Comparison of ENCODE assay signal across 39 mouse cellular contexts in the genomic region with DNA sequence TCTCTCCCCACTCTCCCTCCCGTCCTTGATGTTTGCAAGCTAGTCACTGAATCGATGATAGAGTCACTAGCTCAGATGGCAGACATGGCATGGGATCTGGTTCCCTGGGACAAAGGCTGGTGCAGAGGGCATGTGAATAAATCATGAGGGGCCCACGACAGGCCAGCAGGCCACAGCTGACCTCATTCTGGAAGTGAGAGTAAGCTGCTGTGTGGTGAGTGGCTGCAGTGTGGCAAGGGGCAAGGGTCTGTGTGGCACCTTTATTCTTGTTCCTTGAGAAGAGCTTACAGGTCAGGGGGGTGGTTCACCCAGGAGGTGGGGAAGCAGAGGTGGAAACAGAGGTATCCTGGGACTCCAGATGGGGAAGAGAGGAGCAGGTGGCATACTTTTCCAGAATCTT. TPM values are rescaled to one million over a fixed set of nuclear protein-coding genes. Genes with fewer than 3 reads are reported as not detected.
DNase-seq lines count a peak whose midpoint lies in the region; ATAC-seq lines count a peak whose summit lies in the region.
"Had no signal": no experiment of that assay in that cellular context is flagged by ENCODE, and none has a peak within 500 bp of the region (broad histone marks: within the 10 kb centered on the region; RNA-seq: fewer than 3 reads in every experiment).

A gene (plus strand): TSS at position 185 of the 400 bp plus-strand sequence.

- no peaks in the 10 kb centered on the region for H3K9me3 ChIP-seq in liver, embryonic 11.5 days (ENCODE audit: control insufficient read depth, low read length)
- H3K9me3 ChIP-seq in liver, embryonic 16.5 days (replicated peaks; ENCODE audit: control insufficient read depth, low read length) = no peaks in the 10 kb centered on the region
- H3K9me3 ChIP-seq: embryonic facial prominence, embryonic 10.5 days; embryonic facial prominence, embryonic 15.5 days; hindbrain, embryonic 10.5 days; hindbrain, embryonic 15.5 days; limb, embryonic 10.5 days; limb, embryonic 15.5 days; midbrain, embryonic 12.5 days; neural tube, embryonic 12.5 days had no signal

- peaks cover 16% of the 10 kb centered on the region for H3K4me1 ChIP-seq in liver, embryonic 11.5 days (replicated peaks; ENCODE audit: control insufficient read depth, insufficient read depth, low read length)
- H3K4me1 ChIP-seq in liver, embryonic 16.5 days (ENCODE audit: control insufficient read depth, low read depth, low read length) = peaks cover 22% of the 10 kb centered on the region
- H3K4me1 ChIP-seq: embryonic facial prominence, embryonic 15.5 days; hindbrain, embryonic 15.5 days; limb, embryonic 15.5 days; midbrain, embryonic 12.5 days; neural tube, embryonic 12.5 days had no signal

- H3K4me3 ChIP-seq in liver, embryonic 11.5 days (ENCODE audit: low read depth, low read length) = no peak within 1 kb of the TSS
- peak within 1 kb of the TSS; percentile 3; the same call in 1 of the 2 replicates for H3K4me3 ChIP-seq in liver, embryonic 16.5 days (ENCODE audit: low read depth, low read length)
- H3K4me3 ChIP-seq: embryonic facial prominence, embryonic 10.5 days; embryonic facial prominence, embryonic 15.5 days; gastrocnemius, adult 2 months; hindbrain, embryonic 10.5 days; hindbrain, embryonic 15.5 days; limb, embryonic 10.5 days; limb, embryonic 15.5 days; megakaryocyte, embryonic 14.5 days; midbrain, embryonic 12.5 days; myocyte; neural tube, embryonic 12.5 days had no signal

- peak; percentile 5 for DNase-seq in adrenal gland, postnatal 14 days
- DNase-seq in adrenal gland, postnatal 25 days = no peak
- peak; percentile 86 for DNase-seq in heart, adult 11 months
- no peak for DNase-seq in heart, adult 18-20 months
- no peak for DNase-seq in liver, embryonic 11.5 days (ENCODE audit: low spot score)
- DNase-seq in lung, postnatal 14 days = no peak
- DNase-seq in layer of hippocampus, postnatal 10 days (ENCODE audit: low spot score in 2 of 2) = no peak
- DNase-seq: adrenal gland, adult 8-10 months; cerebellum, adult 11 months; gastrocnemius, adult 2 months; heart, postnatal 14 days; kidney, adult 11 months; right cerebral cortex, postnatal 14 days; thymus, adult 18-20 months; thymus, postnatal 4 days had no signal

- 76% methylated on average over 3 of the region's 3 CpGs for WGBS in liver, embryonic 11.5 days
- 58% methylated on average over 3 of the region's 3 CpGs for WGBS in liver, embryonic 16.5 days (ENCODE audit: insufficient replicate concordance)

- H3K9ac ChIP-seq in liver, embryonic 11.5 days (ENCODE audit: low read depth, low read length) = no peak within 1 kb of the TSS
- peak within 1 kb of the TSS; percentile 46 for H3K9ac ChIP-seq in liver, embryonic 16.5 days (ENCODE audit: low read depth, low read length)
- H3K9ac ChIP-seq: embryonic facial prominence, embryonic 15.5 days; hindbrain, embryonic 15.5 days; limb, embryonic 15.5 days; midbrain, embryonic 12.5 days; neural tube, embryonic 12.5 days had no signal

- peak within 1 kb of the TSS; percentile 17; the same call in 1 of the 2 replicates for H3K4me2 ChIP-seq in liver, embryonic 11.5 days
- peak within 1 kb of the TSS; percentile 39 for H3K4me2 ChIP-seq in liver, embryonic 16.5 days (ENCODE audit: low read depth, low read length)
- H3K4me2 ChIP-seq: embryonic facial prominence, embryonic 15.5 days; hindbrain, embryonic 15.5 days; limb, embryonic 15.5 days; midbrain, embryonic 12.5 days; neural tube, embryonic 12.5 days had no signal

- no peak within 1 kb of the TSS; the same call in 1 of the 2 replicates for H3K27ac ChIP-seq in liver, embryonic 11.5 days (ENCODE audit: low read depth, low read length)
- peak within 1 kb of the TSS; percentile 43 for H3K27ac ChIP-seq in liver, embryonic 16.5 days (ENCODE audit: low read length)
- H3K27ac ChIP-seq: embryonic facial prominence, embryonic 10.5 days; embryonic facial prominence, embryonic 15.5 days; gastrocnemius, adult 2 months; hindbrain, embryonic 10.5 days; hindbrain, embryonic 15.5 days; kidney, postnatal 0 days; limb, embryonic 10.5 days; limb, embryonic 15.5 days; midbrain, embryonic 12.5 days; neural tube, embryonic 12.5 days; stomach, postnatal 0 days had no signal

- ATAC-seq in liver, embryonic 11.5 days (replicated peaks; ENCODE audit: low FRiP score) = no peak
- ATAC-seq in liver, embryonic 16.5 days (ENCODE audit: low read depth) = no peak
- ATAC-seq: forebrain, embryonic 16.5 days had no signal

- no peaks in the 10 kb centered on the region for H3K36me3 ChIP-seq in liver, embryonic 11.5 days (ENCODE audit: control insufficient read depth, insufficient read depth, low read length)
- H3K36me3 ChIP-seq in liver, embryonic 16.5 days (ENCODE audit: control insufficient read depth, insufficient read depth) = no peaks in the 10 kb centered on the region
- H3K36me3 ChIP-seq: embryonic facial prominence, embryonic 10.5 days; embryonic facial prominence, embryonic 15.5 days; hindbrain, embryonic 10.5 days; hindbrain, embryonic 15.5 days; limb, embryonic 10.5 days; limb, embryonic 15.5 days; midbrain, embryonic 12.5 days; neural tube, embryonic 12.5 days had no signal

- peaks cover 7% of the 10 kb centered on the region; the same call in 1 of the 2 replicates for H3K27me3 ChIP-seq in liver, embryonic 11.5 days (replicated peaks; ENCODE audit: control insufficient read depth, insufficient read depth, low read length)
- 0 out of 2 replicates have a peak, but pooled peaks cover 2% of the 10 kb centered on the region for H3K27me3 ChIP-seq in liver, embryonic 16.5 days (ENCODE audit: control insufficient read depth, insufficient read depth, low read depth, low read length)
- H3K27me3 ChIP-seq: embryonic facial prominence, embryonic 15.5 days; hindbrain, embryonic 15.5 days; neural tube, embryonic 12.5 days had no signal

RNA-seq across cellular contexts. Expression of the gene that starts here (rescaled TPM):
- not detected in 2 replicates for total RNA-seq in adrenal gland, postnatal 14 days (2021)
- total RNA-seq in adrenal gland, postnatal 25 days (2021) = not detected in 2 replicates
- total RNA-seq in heart, adult 18-20 months (2021) = not detected
- 0.51 and 0.52 TPM in 2 replicates for polyA plus RNA-seq in liver, embryonic 11.5 days (2014; fragmentation: Nextera tagmentation; extraction: Ambion mirVana)
- 0.25 and 0.32 TPM in 2 replicates for polyA plus RNA-seq in liver, embryonic 16.5 days (2015; fragmentation: Nextera tagmentation; extraction: Ambion mirVana)
- total RNA-seq in layer of hippocampus, postnatal 10 days (2021) = not detected
- total RNA-seq: adrenal gland, adult 8-10 months; CH12.LX; ES-E14; gastrocnemius, adult 2 months; gastrocnemius, postnatal 4 days; heart, postnatal 14 days; left cerebral cortex, postnatal 10 days; midbrain, postnatal 0 days had no signal
- polyA plus RNA-seq: C2C12; embryonic facial prominence, embryonic 10.5 days; embryonic facial prominence, embryonic 15.5 days; forebrain, embryonic 16.5 days; heart, embryonic 14.5 days; hindbrain, embryonic 10.5 days; hindbrain, embryonic 15.5 days; inflammation-experienced regulatory T-cells, adult 6 months; large intestine, adult 2 months; limb, embryonic 10.5 days; limb, embryonic 15.5 days; lung, embryonic 16.5 days; midbrain, embryonic 12.5 days; midbrain, postnatal 0 days; myocyte; neural tube, embryonic 12.5 days; stomach, postnatal 0 days had no signal

Comparison
In these comparisons a context has a peak if more than half of its experiments do, and no peak if none do; other contexts are left out.
1. Peak in DNase-seq in adrenal gland, postnatal 14 days; RNA of the gene not detected or under 1 TPM.